Mouse (Mus musculus) erythroblast, embryonic 14.5 days (primary cell): ENCODE measurements around the gene Iqce.

Experiments used
- GATA1 ChIP-seq: IDR thresholded peaks from 2 replicates; pipeline ENCODE4 v1.6.1; 2012; ENCODE audit warnings: low read length, inconsistent platforms, mixed read lengths
- TAL1 ChIP-seq: IDR thresholded peaks from 3 replicates; pipeline ENCODE4 v1.6.1; 2012; ENCODE audit warnings: low read length, inconsistent platforms, mixed read lengths

DNA sequence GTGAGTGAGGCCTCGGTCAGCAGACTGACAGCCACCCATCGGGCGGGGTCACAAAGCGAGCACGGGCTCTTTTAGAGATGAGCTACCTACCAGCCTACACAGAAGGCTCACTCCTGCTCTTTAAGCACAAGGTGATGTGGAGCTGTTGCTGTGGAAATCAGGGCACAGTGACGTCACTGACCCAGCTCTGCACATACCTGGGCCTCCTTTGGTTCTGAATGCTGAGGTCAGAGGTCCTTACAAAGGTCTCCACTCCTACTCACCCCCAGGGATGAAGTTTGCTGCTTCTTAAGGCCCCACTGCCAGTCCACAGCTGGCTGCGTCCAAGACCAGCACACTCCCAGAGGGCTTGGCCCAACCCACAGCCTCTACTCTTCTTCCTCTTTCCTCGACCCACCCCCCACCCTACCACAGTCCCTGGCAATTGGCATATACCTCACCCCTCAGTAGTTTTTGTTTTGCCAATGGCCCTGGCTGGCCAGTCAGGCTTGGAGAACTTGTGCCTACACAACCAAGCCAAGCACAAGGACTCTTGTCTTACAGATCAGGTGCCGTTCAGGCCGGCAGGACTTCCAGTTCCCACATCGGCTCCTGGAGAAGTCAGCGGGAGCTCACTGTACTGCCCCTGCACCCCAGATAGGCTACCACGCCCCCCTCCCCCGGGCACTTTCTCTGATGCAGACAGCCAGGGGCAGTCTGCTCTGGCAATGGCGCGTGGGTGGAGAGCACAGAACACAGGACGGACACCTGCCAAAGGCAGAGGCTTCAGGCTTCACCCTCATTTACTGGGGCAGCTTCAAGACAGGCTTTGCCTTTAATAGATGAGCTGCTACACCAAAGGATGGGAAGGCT is 39.2 kb downstream of the Iqce start:
- TF ChIP-seq GATA1, result no peak
- TF ChIP-seq TAL1, result no peak
